Mouse (Mus musculus): ENCODE data around the gene Strn3. TPM values are rescaled to one million over a fixed set of nuclear protein-coding genes. Genes with fewer than 3 reads are reported as not detected.

The Strn3 gene
- polyA plus RNA-seq, 1 experiment: 7.1 TPM

- no peaks in the 10 kb centered on the region; the same call in 1 of the 2 replicates for H3K4me1 ChIP-seq (ENCODE audit: control insufficient read depth, insufficient read depth, insufficient read length)
- no peak for DNase-seq (ENCODE audit: low read depth in 1 of 2, low spot score in 2 of 2)
- H3K27me3 ChIP-seq (ENCODE audit: control insufficient read depth, insufficient read depth, low read length): no peaks in the 10 kb centered on the region
- no peak overlapping the region for H3K27ac ChIP-seq (ENCODE audit: insufficient read depth, low read length)
- no peaks in the 10 kb centered on the region for H3K36me3 ChIP-seq (ENCODE audit: control insufficient read depth, insufficient read depth, low read length)
- WGBS: 90% methylated on average over 5 of the region's 5 CpGs
- H3K4me3 ChIP-seq (ENCODE audit: extremely low read depth, insufficient read depth, insufficient read length): no peak overlapping the region
- TF ChIP-seq POLR2A (IDR thresholded peaks at IDR 0.05; ENCODE audit: low read depth, low read length) (no peak), CTCF (IDR thresholded peaks at IDR 0.05; ENCODE audit: extremely low read depth, insufficient read depth, insufficient read length, insufficient replicate concordance) (no peak)
Measured at GRCm38 (mm10) chr12:51706673-51707235, 15.1 kb upstream of the Strn3 start.

- H3K27ac ChIP-seq (ENCODE audit: insufficient read depth, low read length): no peak overlapping the region
- H3K27me3 ChIP-seq (ENCODE audit: control insufficient read depth, insufficient read depth, low read length): no peaks in the 10 kb centered on the region
- no peak for DNase-seq (ENCODE audit: low read depth in 1 of 2, low spot score in 2 of 2)
- H3K4me3 ChIP-seq (ENCODE audit: extremely low read depth, insufficient read depth, insufficient read length): no peak overlapping the region
- no peaks in the 10 kb centered on the region for H3K36me3 ChIP-seq (ENCODE audit: control insufficient read depth, insufficient read depth, low read length)
- H3K4me1 ChIP-seq (ENCODE audit: control insufficient read depth, insufficient read depth, insufficient read length): no peaks in the 10 kb centered on the region; the same call in 1 of the 2 replicates
- WGBS: 80% methylated on average over 12 of the region's 12 CpGs
- TF ChIP-seq POLR2A (IDR thresholded peaks at IDR 0.05; ENCODE audit: low read depth, low read length) (no peak), CTCF (IDR thresholded peaks at IDR 0.05; ENCODE audit: extremely low read depth, insufficient read depth, insufficient read length, insufficient replicate concordance) (no peak)
Measured at GRCm38 (mm10) chr12:51705778-51706177, 14.1 kb upstream of the Strn3 start.

- TF ChIP-seq POLR2A (IDR thresholded peaks at IDR 0.05; ENCODE audit: low read depth, low read length) (no peak), CTCF (IDR thresholded peaks at IDR 0.05; ENCODE audit: extremely low read depth, insufficient read depth, insufficient read length, insufficient replicate concordance) (no peak)
- WGBS: 58% methylated on average over 7 of the region's 7 CpGs
- Histone ChIP-seq H3K27ac (ENCODE audit: insufficient read depth, low read length) (no peak overlapping the region), H3K4me3 (ENCODE audit: extremely low read depth, insufficient read depth, insufficient read length) (no peak overlapping the region), H3K27me3 (ENCODE audit: control insufficient read depth, insufficient read depth, low read length) (no peaks in the 10 kb centered on the region), H3K4me1 (ENCODE audit: control insufficient read depth, insufficient read depth, insufficient read length) (no peaks in the 10 kb centered on the region; the same call in 1 of the 2 replicates), H3K36me3 (ENCODE audit: control insufficient read depth, insufficient read depth, low read length) (no peaks in the 10 kb centered on the region)
- DNase-seq (ENCODE audit: low read depth in 1 of 2, low spot score in 2 of 2): no peak
Measured at GRCm38 (mm10) chr12:51704572-51704971, 12.9 kb upstream of the Strn3 start.

- Histone ChIP-seq H3K36me3 (ENCODE audit: control insufficient read depth, insufficient read depth, low read length) (no peaks in the 10 kb centered on the region), H3K27me3 (ENCODE audit: control insufficient read depth, insufficient read depth, low read length) (no peaks in the 10 kb centered on the region), H3K27ac (ENCODE audit: insufficient read depth, low read length) (no peak overlapping the region), H3K4me3 (ENCODE audit: extremely low read depth, insufficient read depth, insufficient read length) (no peak overlapping the region), H3K4me1 (ENCODE audit: control insufficient read depth, insufficient read depth, insufficient read length) (no peaks in the 10 kb centered on the region; the same call in 1 of the 2 replicates)
- TF ChIP-seq CTCF (IDR thresholded peaks at IDR 0.05; ENCODE audit: extremely low read depth, insufficient read depth, insufficient read length, insufficient replicate concordance) (no peak), POLR2A (IDR thresholded peaks at IDR 0.05; ENCODE audit: low read depth, low read length) (no peak)
- no peak for DNase-seq (ENCODE audit: low read depth in 1 of 2, low spot score in 2 of 2)
- WGBS: 64% methylated on average over 1 of the region's 1 CpGs
Measured at GRCm38 (mm10) chr12:51703859-51704258, 12.2 kb upstream of the Strn3 start.

GRCm38 (mm10) chr12:51701723-51702122 is 10.0 kb upstream of the Strn3 start:
- TF ChIP-seq CTCF (IDR thresholded peaks at IDR 0.05; ENCODE audit: extremely low read depth, insufficient read depth, insufficient read length, insufficient replicate concordance): no peak
- no peak for TF ChIP-seq POLR2A (IDR thresholded peaks at IDR 0.05; ENCODE audit: low read depth, low read length)
- no peaks in the 10 kb centered on the region for H3K36me3 ChIP-seq (ENCODE audit: control insufficient read depth, insufficient read depth, low read length)
- DNase-seq (ENCODE audit: low read depth in 1 of 2, low spot score in 2 of 2): no peak
- H3K27ac ChIP-seq (ENCODE audit: insufficient read depth, low read length): no peak overlapping the region
- no peak overlapping the region for H3K4me3 ChIP-seq (ENCODE audit: extremely low read depth, insufficient read depth, insufficient read length)
- H3K27me3 ChIP-seq (ENCODE audit: control insufficient read depth, insufficient read depth, low read length): no peaks in the 10 kb centered on the region
- H3K4me1 ChIP-seq (ENCODE audit: control insufficient read depth, insufficient read depth, insufficient read length): no peaks in the 10 kb centered on the region; the same call in 1 of the 2 replicates

GRCm38 (mm10) chr12:51699623-51700393 is 8.1 kb upstream of the Strn3 start:
- DNase-seq (ENCODE audit: low read depth in 1 of 2, low spot score in 2 of 2): no peak
- Histone ChIP-seq H3K36me3 (ENCODE audit: control insufficient read depth, insufficient read depth, low read length) (no peaks in the 10 kb centered on the region), H3K27me3 (ENCODE audit: control insufficient read depth, insufficient read depth, low read length) (no peaks in the 10 kb centered on the region), H3K27ac (ENCODE audit: insufficient read depth, low read length) (no peak overlapping the region), H3K4me1 (ENCODE audit: control insufficient read depth, insufficient read depth, insufficient read length) (no peaks in the 10 kb centered on the region; the same call in 1 of the 2 replicates), H3K4me3 (ENCODE audit: extremely low read depth, insufficient read depth, insufficient read length) (no peak overlapping the region)
- 75% methylated on average over 8 of the region's 8 CpGs for WGBS
- TF ChIP-seq POLR2A (IDR thresholded peaks at IDR 0.05; ENCODE audit: low read depth, low read length) (no peak), CTCF (IDR thresholded peaks at IDR 0.05; ENCODE audit: extremely low read depth, insufficient read depth, insufficient read length, insufficient replicate concordance) (no peak)

GRCm38 (mm10) chr12:51696157-51696556 is 4.5 kb upstream of the Strn3 start:
- Histone ChIP-seq H3K36me3 (ENCODE audit: control insufficient read depth, insufficient read depth, low read length) (no peaks in the 10 kb centered on the region), H3K4me1 (ENCODE audit: control insufficient read depth, insufficient read depth, insufficient read length) (peaks cover 2% of the 10 kb centered on the region; the same call in 1 of the 2 replicates), H3K27me3 (ENCODE audit: control insufficient read depth, insufficient read depth, low read length) (no peaks in the 10 kb centered on the region), H3K27ac (ENCODE audit: insufficient read depth, low read length) (no peak overlapping the region), H3K4me3 (ENCODE audit: extremely low read depth, insufficient read depth, insufficient read length) (no peak overlapping the region)
- WGBS: 93% methylated on average over 2 of the region's 2 CpGs
- DNase-seq (ENCODE audit: low read depth in 1 of 2, low spot score in 2 of 2): no peak
- no peak for TF ChIP-seq POLR2A (IDR thresholded peaks at IDR 0.05; ENCODE audit: low read depth, low read length)
- TF ChIP-seq CTCF (IDR thresholded peaks at IDR 0.05; ENCODE audit: extremely low read depth, insufficient read depth, insufficient read length, insufficient replicate concordance): no peak
